Mouse (Mus musculus) adrenal gland, postnatal 10 days (tissue): ENCODE results near the gene Stac2. TPM values are rescaled to one million over a fixed set of nuclear protein-coding genes. Genes with fewer than 3 reads are reported as not detected.

Source experiments
- DNase-seq: peaks from one replicate; pipeline ENCODE4 v3.0.0; 2021; ENCODE audit warnings: mixed read lengths
- long read RNA-seq, 2 experiments: library from polyadenylated mRNA; stranded (forward); transcript quantifications; one replicate each; pipeline ENCODE4 v2.0.0; 2021
- total RNA-seq, 2 experiments: library from RNA; stranded (reverse); gene quantifications; 2 replicates each; pipeline ENCODE4 v1.2.3; 2021

Stac2 gene
- total RNA-seq, result 1 to 10 TPM; 1.8 to 3.1 TPM
- long read RNA-seq, experiment 1, result 0 reads
- long read RNA-seq, experiment 2, partial matches to known transcripts, result 1 of 1 reads
- long read RNA-seq, experiment 2, other reads (novel, unspliced or antisense), result 0 of 1 reads

GRCm38 (mm10) chr11:98052989-98053834, at the start of gene Stac2:
TSS of gene Stac2 (minus strand) at chr11:98053462.
- DNase-seq, result peak; percentile 83

- no peak for DNase-seq
Observed at GRCm38 (mm10) chr11:98101332-98101731, 48.1 kb upstream of the Stac2 start.

GRCm38 (mm10) chr11:98090583-98090982, 37.3 kb upstream of the Stac2 start:
- no peak for DNase-seq

- DNase-seq, result peak; percentile 75
Observed at GRCm38 (mm10) chr11:98088224-98088623, 35.0 kb upstream of the Stac2 start.

GRCm38 (mm10) chr11:98086574-98086973, 33.3 kb upstream of the Stac2 start:
- no peak for DNase-seq

- DNase-seq, result no peak
Observed at GRCm38 (mm10) chr11:98086141-98086540, 32.9 kb upstream of the Stac2 start.

- DNase-seq, result no peak
Observed at GRCm38 (mm10) chr11:98082745-98083144, 29.5 kb upstream of the Stac2 start.

GRCm38 (mm10) chr11:98080450-98080849, 27.2 kb upstream of the Stac2 start:
- DNase-seq, result no peak

GRCm38 (mm10) chr11:98077086-98077485, 23.8 kb upstream of the Stac2 start:
- no peak for DNase-seq

- DNase-seq, result peak; percentile 95
Observed at GRCm38 (mm10) chr11:98075195-98075808, 22.0 kb upstream of the Stac2 start.

- DNase-seq, result no peak
Observed at GRCm38 (mm10) chr11:98073442-98073841, 20.2 kb upstream of the Stac2 start.

- no peak for DNase-seq
Observed at GRCm38 (mm10) chr11:98067255-98067654, 14.0 kb upstream of the Stac2 start.

- no peak for DNase-seq
Observed at GRCm38 (mm10) chr11:98066201-98066600, 12.9 kb upstream of the Stac2 start.

- peak; percentile 85 for DNase-seq
Observed at GRCm38 (mm10) chr11:98061904-98062562, 8.8 kb upstream of the Stac2 start.

GRCm38 (mm10) chr11:98061441-98061840, 8.2 kb upstream of the Stac2 start:
- DNase-seq, result no peak

- no peak for DNase-seq
Observed at GRCm38 (mm10) chr11:98060104-98060692, 6.9 kb upstream of the Stac2 start.

- DNase-seq, result peak; percentile 74
Observed at GRCm38 (mm10) chr11:98059662-98060061, 6.4 kb upstream of the Stac2 start.

- DNase-seq, result peak; percentile 47
Observed at GRCm38 (mm10) chr11:98057998-98058397, 4.7 kb upstream of the Stac2 start.

- peak; percentile 46 for DNase-seq
Observed at GRCm38 (mm10) chr11:98057466-98057865, 4.2 kb upstream of the Stac2 start.

- DNase-seq, result no peak
Observed at GRCm38 (mm10) chr11:98052129-98052988, 903 bp downstream of the Stac2 start.

GRCm38 (mm10) chr11:98051611-98052128, 1.6 kb downstream of the Stac2 start:
- no peak for DNase-seq
